Mouse (Mus musculus) embryonic facial prominence, embryonic 14.5 days (tissue): ENCODE measurements around the gene Ehmt1. TPM values are rescaled to one million over a fixed set of nuclear protein-coding genes. Genes with fewer than 3 reads are reported as not detected.

ENCODE experiments used
- ATAC-seq: fragments of 200-750 bp; cut with Nextera tagmentation; 2 replicates; pipeline ENCODE4 v1.8.0; 2017; ENCODE audit warnings: low read depth, moderate number of reproducible peaks, moderate TSS enrichment
- DNase-seq: peaks from one replicate; pipeline ENCODE4 v3.0.0-alpha.2; 2015; ENCODE audit warnings: low spot score
- H3K27ac ChIP-seq: fragments of 300-500 bp; sonication (generic); replicated peaks from 2 replicates; pipeline ENCODE4 v1.5.1; 2014; ENCODE audit warnings: low read depth, mild to moderate bottlenecking, low read length, moderate library complexity
- H3K27me3 ChIP-seq: fragments of 300-500 bp; sonication (generic); replicated peaks from 2 replicates; pipeline ENCODE4 v1.6.1; 2014; ENCODE audit warnings: low read length; ENCODE audit not compliant: control insufficient read depth, insufficient read depth
- H3K36me3 ChIP-seq: fragments of 300-500 bp; sonication (generic); 2 replicates; pipeline ENCODE4 v1.6.1; 2014; ENCODE audit warnings: low read length, mixed read lengths; ENCODE audit not compliant: control insufficient read depth, insufficient read depth
- H3K4me1 ChIP-seq: fragments of 300-500 bp; sonication (generic); 2 replicates; pipeline ENCODE4 v1.6.1; 2014; ENCODE audit warnings: antibody characterized with exemption, low read length; ENCODE audit not compliant: control insufficient read depth, insufficient read depth
- H3K4me2 ChIP-seq: fragments of 300-500 bp; sonication (generic); 2 replicates; pipeline ENCODE4 v1.6.1; 2014; ENCODE audit warnings: low read depth, mild to moderate bottlenecking, low read length, moderate library complexity, mixed read lengths
- H3K4me3 ChIP-seq: fragments of 300-500 bp; sonication (generic); 2 replicates; pipeline ENCODE4 v1.5.1; 2014; ENCODE audit warnings: low read depth, mild to moderate bottlenecking, low read length
- H3K9ac ChIP-seq: fragments of 300-500 bp; sonication (generic); 2 replicates; pipeline ENCODE4 v1.6.1; 2014; ENCODE audit warnings: low read depth, mild to moderate bottlenecking, low read length, moderate library complexity, mixed read lengths
- H3K9me3 ChIP-seq: fragments of 300-500 bp; sonication (generic); 2 replicates; pipeline ENCODE4 v1.6.1; 2016; ENCODE audit warnings: low read length; ENCODE audit not compliant: control insufficient read depth
- WGBS: fragments of 180-500 bp; shearing (Covaris S2); extraction: QIAGEN DNeasy Blood & Tissue Kit; methylation state at CpG from one replicate; pipeline ENCODE4 v1.1.7; 2014; 5-methylcytosine and 5-hydroxymethylcytosine counted together
- polyA plus RNA-seq: library from polyadenylated mRNA; unstranded; fragments of >200 nt; fragmentation: Nextera tagmentation; extraction: Ambion mirVana; gene quantifications from 2 replicates; pipeline ENCODE4 v1.2.1, GENCODE M21; 2014

Ehmt1 gene
- polyA plus RNA-seq, 1 experiment from 2014 or later = 67.1 TPM

DNA sequence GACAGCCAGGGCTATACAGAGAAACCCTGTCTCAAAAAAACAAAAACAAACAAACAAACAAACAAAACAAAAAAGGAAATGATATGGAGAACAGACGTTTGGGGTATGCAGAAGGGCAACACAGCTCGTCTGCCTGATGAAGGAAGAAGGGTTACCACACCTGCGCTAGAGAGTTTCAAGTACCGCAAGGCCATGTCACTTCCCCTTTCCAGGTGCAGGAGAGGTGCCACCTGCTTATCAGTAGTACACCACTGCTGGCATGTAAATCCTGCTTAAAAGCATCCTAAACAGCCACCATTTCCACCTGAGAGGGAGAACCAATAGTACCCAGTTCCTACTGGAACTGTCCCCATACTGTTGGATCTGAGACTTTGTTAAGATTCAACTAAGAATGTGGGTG is 113.8 kb downstream of the Ehmt1 start:
- DNase-seq = no peak

DNA sequence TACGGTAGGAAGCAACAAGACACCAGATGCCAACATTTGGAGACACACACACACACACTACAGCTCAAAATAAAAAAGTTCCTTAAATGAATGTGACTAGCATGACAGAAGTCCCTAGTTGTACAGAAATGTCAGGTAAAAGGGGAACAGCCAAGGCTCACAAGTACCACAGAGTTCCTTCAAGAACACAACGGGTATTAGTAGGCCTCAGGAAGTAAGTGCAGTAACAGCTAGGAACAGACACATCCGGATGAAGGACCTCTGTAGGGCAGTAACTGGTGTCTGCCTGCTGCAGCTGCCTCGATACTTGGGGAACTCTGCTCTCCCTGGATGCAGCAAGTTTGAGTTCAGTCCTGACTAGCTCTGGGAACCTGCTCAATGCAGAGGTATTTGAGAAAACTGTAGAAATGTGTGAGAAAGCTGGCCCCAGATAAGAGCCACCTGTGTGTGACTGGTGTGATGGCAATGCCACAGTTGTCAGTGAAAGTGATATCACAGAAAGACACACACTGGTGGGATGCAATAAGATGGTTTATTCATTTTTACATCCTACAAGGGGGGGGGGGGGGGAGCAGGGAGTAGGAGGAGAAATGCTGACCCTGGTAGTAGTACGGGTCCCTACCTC is 122.5 kb downstream of the Ehmt1 start:
- no peaks in the 10 kb centered on the region for H3K9me3 ChIP-seq
- no peak overlapping the region for H3K4me3 ChIP-seq
- no peak for ATAC-seq

More for the DNA sequence above, 113.8 kb downstream of the Ehmt1 start:
- ATAC-seq = no peak
- no peaks in the 10 kb centered on the region for H3K4me1 ChIP-seq
- no peak overlapping the region for H3K27ac ChIP-seq
- H3K27me3 ChIP-seq = no peaks in the 10 kb centered on the region
- H3K36me3 ChIP-seq = peaks cover 93% of the 10 kb centered on the region
- H3K4me2 ChIP-seq = no peak overlapping the region
- H3K9me3 ChIP-seq = no peaks in the 10 kb centered on the region
- 95% methylated on average over 4 of the region's 4 CpGs for WGBS
- H3K4me3 ChIP-seq = no peak overlapping the region
- H3K9ac ChIP-seq = no peak overlapping the region

DNA sequence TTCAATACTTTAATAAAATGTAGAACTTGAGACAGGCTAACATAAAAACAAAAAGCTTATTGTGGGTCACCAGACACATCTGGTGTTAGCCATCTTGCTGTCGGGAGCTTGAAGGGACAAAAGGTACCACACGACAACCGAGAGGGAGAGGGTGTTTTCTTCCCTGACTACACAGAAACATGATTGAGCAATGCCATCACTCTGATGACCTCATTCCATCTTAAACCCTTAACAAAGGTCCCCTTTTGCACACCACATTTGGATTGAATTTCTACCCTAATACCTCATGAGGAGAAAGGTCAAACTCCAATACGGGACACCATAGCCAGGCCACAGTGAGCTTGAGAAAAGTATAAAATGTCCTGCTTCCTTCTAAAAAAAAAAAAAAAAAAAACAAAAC is 132.2 kb downstream of the Ehmt1 start:
- no peak overlapping the region for H3K9ac ChIP-seq
- H3K9me3 ChIP-seq = no peaks in the 10 kb centered on the region
- H3K27ac ChIP-seq = no peak overlapping the region
- H3K36me3 ChIP-seq = peaks cover 25% of the 10 kb centered on the region
- no peak overlapping the region for H3K4me2 ChIP-seq
- 29% methylated on average over 4 of the region's 4 CpGs for WGBS
- H3K4me1 ChIP-seq = no peaks in the 10 kb centered on the region
- DNase-seq (no peak), ATAC-seq (no peak)
- no peaks in the 10 kb centered on the region for H3K27me3 ChIP-seq
- H3K4me3 ChIP-seq = no peak overlapping the region

More for the DNA sequence above, 122.5 kb downstream of the Ehmt1 start:
- Histone ChIP-seq H3K36me3 (peaks cover 92% of the 10 kb centered on the region), H3K27me3 (no peaks in the 10 kb centered on the region), H3K9ac (no peak overlapping the region), H3K4me1 (no peaks in the 10 kb centered on the region), H3K27ac (no peak overlapping the region), H3K4me2 (no peak overlapping the region)
- no peak for DNase-seq
- 93% methylated on average over 5 of the region's 5 CpGs for WGBS

DNA sequence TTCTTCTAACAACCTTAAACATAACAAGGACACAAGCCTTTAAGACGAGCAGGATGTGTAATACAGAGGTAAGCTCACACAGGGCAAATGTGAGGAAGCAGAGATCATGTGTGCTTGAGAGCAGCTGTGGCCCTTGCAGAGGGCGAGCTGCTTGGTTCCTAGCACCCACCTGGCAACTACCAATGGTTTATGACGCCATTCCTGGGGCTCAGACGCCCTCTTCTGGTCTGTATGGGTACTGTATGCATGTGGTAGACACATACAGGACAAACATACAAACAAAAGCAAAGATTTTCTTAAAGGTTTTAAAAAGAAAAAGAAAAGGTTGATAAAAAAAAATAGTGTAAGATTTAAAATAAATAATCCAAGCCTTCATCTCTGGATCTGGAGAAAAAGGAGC is 138.2 kb downstream of the Ehmt1 start:
- no peaks in the 10 kb centered on the region for H3K4me1 ChIP-seq
- no peak for ATAC-seq
- no peak overlapping the region for H3K4me2 ChIP-seq
- DNase-seq = no peak
- no peak overlapping the region for H3K27ac ChIP-seq
- WGBS = 50% methylated on average over 4 of the region's 4 CpGs
- no peaks in the 10 kb centered on the region for H3K36me3 ChIP-seq
- H3K9me3 ChIP-seq = no peaks in the 10 kb centered on the region
- no peak overlapping the region for H3K9ac ChIP-seq
- H3K4me3 ChIP-seq = no peak overlapping the region
- no peaks in the 10 kb centered on the region for H3K27me3 ChIP-seq

DNA sequence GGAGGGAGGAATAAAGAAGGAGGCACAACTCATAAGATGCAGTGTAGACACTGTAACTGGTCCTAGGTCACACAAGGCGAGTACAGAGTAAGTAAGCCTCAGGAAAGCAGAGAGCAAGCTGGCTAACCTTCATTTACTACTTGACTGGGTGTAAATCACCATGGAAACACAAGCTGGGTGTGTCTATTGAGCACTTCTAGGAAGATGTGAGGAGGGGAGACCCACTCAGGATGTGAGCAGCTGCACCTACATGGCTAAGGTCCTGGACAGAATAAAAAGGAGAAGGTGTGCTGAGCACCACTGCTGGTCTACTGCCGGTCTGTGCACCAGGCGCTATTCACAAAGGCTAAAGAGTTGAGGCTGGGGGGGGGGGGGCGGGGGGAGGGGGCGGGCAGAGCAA is 142.6 kb downstream of the Ehmt1 start:
- no peak overlapping the region for H3K4me3 ChIP-seq
- no peaks in the 10 kb centered on the region for H3K9me3 ChIP-seq
- no peaks in the 10 kb centered on the region for H3K4me1 ChIP-seq
- no peak overlapping the region for H3K27ac ChIP-seq
- H3K27me3 ChIP-seq = no peaks in the 10 kb centered on the region
- ATAC-seq (no peak), DNase-seq (no peak)
- H3K36me3 ChIP-seq = no peaks in the 10 kb centered on the region
- whole genome bisulfite sequencing = 33% methylated on average over 1 of the region's 5 CpGs
- H3K4me2 ChIP-seq = no peak overlapping the region
- H3K9ac ChIP-seq = no peak overlapping the region

DNA sequence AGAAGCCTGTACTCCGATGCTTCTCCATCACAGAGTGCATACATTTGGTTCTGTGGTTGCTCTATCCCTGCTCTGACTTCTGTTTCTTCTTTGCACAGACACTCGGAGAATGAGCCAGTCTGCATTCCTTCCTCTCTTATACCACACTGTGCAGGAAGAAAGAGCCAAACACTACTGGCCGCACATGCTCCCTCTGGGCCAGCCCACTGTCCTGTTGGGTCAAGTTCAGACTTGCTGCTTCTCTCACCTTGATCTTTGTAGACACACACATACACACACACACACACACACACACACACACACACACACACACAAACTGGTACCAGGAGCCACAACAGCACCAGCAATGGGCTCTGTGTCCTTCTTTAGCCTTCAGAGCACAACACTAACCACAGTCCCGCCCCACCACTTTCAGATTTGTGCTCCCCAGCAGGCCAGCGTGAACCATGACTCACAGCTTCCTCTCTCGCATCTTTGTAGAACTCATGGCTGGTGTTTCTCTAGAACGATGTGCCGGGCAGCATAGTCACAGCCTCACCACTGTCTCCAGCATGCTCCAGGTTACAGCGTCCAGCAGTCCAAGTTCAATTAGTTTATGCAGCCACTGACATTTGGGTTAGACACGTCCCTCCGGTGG is 143.3 kb downstream of the Ehmt1 start:
- Histone ChIP-seq H3K27ac (no peak overlapping the region), H3K9ac (no peak overlapping the region), H3K4me2 (no peak overlapping the region), H3K4me1 (no peaks in the 10 kb centered on the region), H3K36me3 (no peaks in the 10 kb centered on the region), H3K9me3 (no peaks in the 10 kb centered on the region), H3K27me3 (no peaks in the 10 kb centered on the region), H3K4me3 (no peak overlapping the region)
- WGBS = 77% methylated on average over 11 of the region's 11 CpGs
- DNase-seq (no peak), ATAC-seq (no peak)

DNA sequence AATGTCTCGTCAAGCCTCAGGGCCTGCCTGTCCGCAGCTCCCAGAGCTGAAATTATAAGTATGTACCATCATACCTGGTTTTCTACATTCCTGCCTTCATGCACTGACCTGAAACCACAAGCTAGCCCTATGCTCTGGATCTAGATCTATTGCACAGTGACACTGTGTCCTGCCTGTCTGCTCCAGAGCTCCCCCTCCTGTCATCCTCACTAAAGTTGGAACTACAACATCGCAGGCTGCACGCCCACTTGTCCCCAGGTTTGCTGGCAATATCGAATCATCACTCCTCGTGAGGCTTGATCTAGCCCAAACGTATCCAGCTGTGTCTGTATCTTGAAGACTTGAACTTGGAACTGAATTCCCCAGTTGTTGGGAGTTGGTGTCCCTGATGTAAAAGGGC is 144.6 kb downstream of the Ehmt1 start:
- Histone ChIP-seq H3K9me3 (no peaks in the 10 kb centered on the region), H3K4me1 (no peaks in the 10 kb centered on the region), H3K27me3 (no peaks in the 10 kb centered on the region), H3K36me3 (no peaks in the 10 kb centered on the region), H3K27ac (no peak overlapping the region), H3K4me2 (no peak overlapping the region), H3K9ac (no peak overlapping the region), H3K4me3 (no peak overlapping the region)
- 67% methylated on average over 7 of the region's 7 CpGs for WGBS
- no peak for ATAC-seq
- no peak for DNase-seq

DNA sequence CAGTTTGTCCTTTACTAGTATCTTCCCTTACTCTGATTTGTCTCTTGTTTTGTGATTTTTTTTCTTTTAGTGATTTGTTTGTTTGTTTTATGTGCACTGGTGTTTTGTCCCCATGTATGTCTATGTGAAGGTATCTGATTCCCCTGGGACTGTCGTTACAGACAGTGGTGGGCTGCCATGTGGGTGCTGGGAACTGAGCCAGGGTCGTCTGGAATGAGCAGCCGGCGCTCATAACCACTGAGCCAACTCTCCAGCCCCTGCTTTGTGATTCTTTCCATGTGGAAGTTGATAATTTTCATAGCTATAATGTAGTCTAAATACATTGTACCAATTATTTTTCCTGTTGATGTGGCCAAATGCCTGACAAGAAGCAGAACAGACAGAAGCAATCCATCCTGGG is 148.6 kb downstream of the Ehmt1 start:
- H3K4me1 ChIP-seq = no peaks in the 10 kb centered on the region
- WGBS = 57% methylated on average over 4 of the region's 4 CpGs
- no peak overlapping the region for H3K9ac ChIP-seq
- no peak overlapping the region for H3K27ac ChIP-seq
- H3K9me3 ChIP-seq = no peaks in the 10 kb centered on the region
- H3K27me3 ChIP-seq = no peaks in the 10 kb centered on the region
- ATAC-seq (no peak), DNase-seq (no peak)
- H3K4me2 ChIP-seq = no peak overlapping the region
- H3K4me3 ChIP-seq = no peak overlapping the region
- no peaks in the 10 kb centered on the region for H3K36me3 ChIP-seq

DNA sequence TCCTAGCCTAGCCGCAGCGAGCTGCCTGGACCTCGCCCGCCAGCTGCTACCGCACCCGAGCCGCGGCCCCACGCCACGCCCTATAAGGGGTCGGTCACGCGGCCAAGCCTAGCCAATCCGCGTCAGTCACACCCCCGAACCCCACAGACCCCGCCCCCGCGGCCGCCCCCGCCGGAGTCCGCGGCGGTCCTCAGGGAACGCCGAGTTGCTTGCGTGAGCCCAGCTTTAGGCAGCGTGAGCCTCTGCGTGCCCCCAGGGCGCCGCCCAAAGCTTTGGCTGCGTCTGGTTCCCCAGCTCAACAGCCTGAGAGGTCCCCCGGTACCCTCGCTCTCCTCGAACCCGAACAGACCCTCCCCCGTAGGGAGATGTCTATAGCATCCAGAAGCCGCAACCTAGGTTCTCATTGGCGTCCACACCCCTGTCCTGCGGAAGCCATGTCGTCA is 156.3 kb downstream of the Ehmt1 start, which contains the start of gene Cacna1b:
TSS of gene Cacna1b (minus strand) at position 38 of the 443 bp plus-strand sequence.
- H3K9ac ChIP-seq = peak within 1 kb of the TSS; percentile 43
- peaks cover 24% of the 10 kb centered on the region for H3K27me3 ChIP-seq
- peak within 1 kb of the TSS; percentile 100 for H3K4me2 ChIP-seq
- no peak within 1 kb of the TSS for H3K27ac ChIP-seq
- peak; percentile 88 for DNase-seq
- peaks cover 10% of the 10 kb centered on the region; the same call in 1 of the 2 replicates for H3K4me1 ChIP-seq
- peak; percentile 92 for ATAC-seq
- H3K4me3 ChIP-seq = peak within 1 kb of the TSS; percentile 58
- no peaks in the 10 kb centered on the region for H3K36me3 ChIP-seq
- H3K9me3 ChIP-seq = no peaks in the 10 kb centered on the region
- WGBS = 0% methylated on average over 15 of the region's 42 CpGs
